Mouse (Mus musculus) liver, postnatal 0 days (tissue): ENCODE measurements around the gene Mafg. TPM values are rescaled to one million over a fixed set of nuclear protein-coding genes. Genes with fewer than 3 reads are reported as not detected.

Experiments used
- ATAC-seq: fragments of 200-750 bp; cut with Nextera tagmentation; 2 replicates; pipeline ENCODE4 v1.8.0; 2017; ENCODE audit warnings: mild to moderate bottlenecking, moderate library complexity
- DNase-seq: peaks from one replicate; pipeline ENCODE4 v3.0.0-alpha.2; 2016
- H3K27ac ChIP-seq: fragments of 300-500 bp; sonication (generic); 2 replicates; pipeline ENCODE4 v1.5.1; 2014; ENCODE audit warnings: antibody characterized with exemption, moderate library complexity, mild to moderate bottlenecking, low read depth
- H3K27me3 ChIP-seq: fragments of 300-500 bp; sonication (generic); 2 replicates; pipeline ENCODE4 v1.6.1; 2014; ENCODE audit warnings: low read length, control low read depth, mixed read lengths; ENCODE audit not compliant: insufficient read depth
- H3K36me3 ChIP-seq: fragments of 300-500 bp; sonication (generic); replicated peaks from 2 replicates; pipeline ENCODE4 v1.6.1; 2014; ENCODE audit warnings: mild to moderate bottlenecking, control low read depth, low read length, moderate library complexity, mixed read lengths; ENCODE audit not compliant: insufficient read depth
- H3K4me1 ChIP-seq: fragments of 300-500 bp; sonication (generic); 2 replicates; pipeline ENCODE4 v1.6.1; 2014; ENCODE audit warnings: antibody characterized with exemption, mild to moderate bottlenecking, control low read depth; ENCODE audit not compliant: insufficient read depth
- H3K4me2 ChIP-seq: fragments of 300-500 bp; sonication (generic); 2 replicates; pipeline ENCODE4 v1.6.1; 2014; ENCODE audit warnings: low read depth, mild to moderate bottlenecking, low read length, moderate library complexity, mixed read lengths
- H3K4me3 ChIP-seq: fragments of 300-500 bp; sonication (generic); 2 replicates; pipeline ENCODE4 v1.5.1; 2014; ENCODE audit warnings: low read depth, low read length
- H3K9ac ChIP-seq: fragments of 300-500 bp; sonication (generic); replicated peaks from 2 replicates; pipeline ENCODE4 v1.6.1; 2014; ENCODE audit warnings: mild to moderate bottlenecking, moderate library complexity
- H3K9me3 ChIP-seq: fragments of 300-500 bp; sonication (generic); 2 replicates; pipeline ENCODE4 v1.6.1; 2016; ENCODE audit warnings: mild to moderate bottlenecking, control low read depth, low read length, mixed read lengths
- CTCF ChIP-seq: sonication (generic); IDR thresholded peaks from 2 replicates; pipeline ENCODE4 v1.5.1; 2016; ENCODE audit warnings: antibody characterized with exemption, low read depth
- EP300 ChIP-seq: IDR thresholded peaks from 2 replicates; pipeline ENCODE4 v1.6.1; 2016; ENCODE audit warnings: antibody characterized with exemption, low read depth, mild to moderate bottlenecking
- WGBS: fragments of 180-500 bp; shearing (Covaris S2); extraction: QIAGEN DNeasy Blood & Tissue Kit; methylation state at CpG from one replicate; pipeline ENCODE4 v1.1.7; 2014; ENCODE audit not compliant: insufficient replicate concordance; 5-methylcytosine and 5-hydroxymethylcytosine counted together
- polyA plus RNA-seq: library from polyadenylated mRNA; unstranded; fragments of >200 nt; fragmentation: Nextera tagmentation; extraction: Ambion mirVana; gene quantifications from 2 replicates; pipeline ENCODE4 v1.2.1, GENCODE M21; 2015

The Mafg gene
- polyA plus RNA-seq, 1 experiment from 2014 or later: 35.8 TPM

- Histone ChIP-seq H3K27me3 (no peaks in the 10 kb centered on the region), H3K9me3 (no peaks in the 10 kb centered on the region), H3K4me3 (peak within 1 kb of the TSS; percentile 36), H3K4me1 (peaks cover 14% of the 10 kb centered on the region), H3K4me2 (peak within 1 kb of the TSS; percentile 73), H3K27ac (peak within 1 kb of the TSS; percentile 53), H3K9ac (peak within 1 kb of the TSS; percentile 52; the same call in 1 of the 2 replicates), H3K36me3 (no peaks in the 10 kb centered on the region)
- WGBS: 5% methylated on average over 13 of the region's 13 CpGs
- TF ChIP-seq EP300 (no peak), CTCF (0 out of 2 replicates have a peak, but pooled peaks have one; percentile 8)
- DNase-seq (peak; percentile 76), ATAC-seq (peak; percentile 65)
Observed at GRCm38 (mm10) chr11:120648001-120648476, 14.6 kb upstream of the Mafg start, which contains the start of gene Myadml2. Myadml2 (minus strand) TSS chr11:120648158.

- ATAC-seq (no peak), DNase-seq (peak; percentile 10)
- peak overlapping the region; percentile 73 for H3K4me2 ChIP-seq
- H3K36me3 ChIP-seq: no peaks in the 10 kb centered on the region
- H3K4me1 ChIP-seq: peaks cover 21% of the 10 kb centered on the region
- peak overlapping the region; percentile 53; the same call in 1 of the 2 replicates for H3K27ac ChIP-seq
- 0 out of 2 replicates have a peak, but pooled peaks cover 3% of the 10 kb centered on the region for H3K27me3 ChIP-seq
- H3K4me3 ChIP-seq: no peak overlapping the region
- TF ChIP-seq CTCF (no peak), EP300 (no peak)
- 82% methylated on average over 35 of the region's 35 CpGs for WGBS
- H3K9ac ChIP-seq: no peak overlapping the region
- no peaks in the 10 kb centered on the region for H3K9me3 ChIP-seq
Observed at GRCm38 (mm10) chr11:120647047-120647830, 13.8 kb upstream of the Mafg start.

GRCm38 (mm10) chr11:120643601-120643987 lies 10.2 kb upstream of the Mafg start, which contains the start of gene Pycr1:
Pycr1 (minus strand) TSS chr11:120643769.
- TF ChIP-seq CTCF: no peak
- no peak for TF ChIP-seq EP300
- H3K27ac ChIP-seq: no peak within 1 kb of the TSS

GRCm38 (mm10) chr11:120642939-120643600 lies 9.7 kb upstream of the Mafg start:
- DNase-seq (no peak), ATAC-seq (peak; percentile 43)
- H3K4me1 ChIP-seq: peaks cover 19% of the 10 kb centered on the region
- TF ChIP-seq CTCF (no peak), EP300 (no peak)
- H3K4me2 ChIP-seq: peak overlapping the region; percentile 97
- H3K27me3 ChIP-seq: 0 out of 2 replicates have a peak, but pooled peaks cover 3% of the 10 kb centered on the region
- peak overlapping the region; percentile 64 for H3K9ac ChIP-seq
- H3K36me3 ChIP-seq: no peaks in the 10 kb centered on the region
- no peak overlapping the region for H3K27ac ChIP-seq
- H3K9me3 ChIP-seq: no peaks in the 10 kb centered on the region
- peak overlapping the region; percentile 52 for H3K4me3 ChIP-seq
- WGBS: 2% methylated on average over 18 of the region's 18 CpGs

More at GRCm38 (mm10) chr11:120643601-120643987, 10.2 kb upstream of the Mafg start, which contains the start of gene Pycr1:
- Histone ChIP-seq H3K4me3 (peak within 1 kb of the TSS; percentile 52), H3K9ac (peak within 1 kb of the TSS; percentile 64), H3K4me2 (peak within 1 kb of the TSS; percentile 97), H3K4me1 (peaks cover 21% of the 10 kb centered on the region), H3K9me3 (no peaks in the 10 kb centered on the region), H3K36me3 (no peaks in the 10 kb centered on the region), H3K27me3 (0 out of 2 replicates have a peak, but pooled peaks cover 3% of the 10 kb centered on the region)
- peak; percentile 94 for DNase-seq
- under 1% methylated on average over 15 of the region's 15 CpGs for WGBS
- ATAC-seq: peak; percentile 96

- 76% methylated on average over 8 of the region's 8 CpGs for WGBS
- Histone ChIP-seq H3K4me3 (no peak overlapping the region), H3K9ac (no peak overlapping the region), H3K27me3 (0 out of 2 replicates have a peak, but pooled peaks cover 3% of the 10 kb centered on the region), H3K9me3 (no peaks in the 10 kb centered on the region), H3K4me2 (no peak overlapping the region), H3K36me3 (no peaks in the 10 kb centered on the region), H3K4me1 (peaks cover 14% of the 10 kb centered on the region), H3K27ac (no peak overlapping the region)
- ATAC-seq (no peak), DNase-seq (no peak)
- no peak for TF ChIP-seq CTCF
- no peak for TF ChIP-seq EP300
Observed at GRCm38 (mm10) chr11:120641869-120642268, 8.5 kb upstream of the Mafg start.

GRCm38 (mm10) chr11:120641255-120641654 lies 7.9 kb upstream of the Mafg start:
- no peaks in the 10 kb centered on the region for H3K36me3 ChIP-seq

More at GRCm38 (mm10) chr11:120641255-120641654, 7.9 kb upstream of the Mafg start:
- 69% methylated on average over 9 of the region's 9 CpGs for WGBS
- no peaks in the 10 kb centered on the region for H3K9me3 ChIP-seq
- H3K4me1 ChIP-seq: peaks cover 11% of the 10 kb centered on the region
- TF ChIP-seq CTCF (no peak), EP300 (no peak)
- no peak overlapping the region for H3K27ac ChIP-seq
- H3K27me3 ChIP-seq: 0 out of 2 replicates have a peak, but pooled peaks cover 3% of the 10 kb centered on the region
- DNase-seq: no peak
- H3K9ac ChIP-seq: no peak overlapping the region
- H3K4me3 ChIP-seq: no peak overlapping the region
- no peak for ATAC-seq
- H3K4me2 ChIP-seq: no peak overlapping the region
